Mouse (Mus musculus) megakaryocyte progenitor cell, adult 5-6 weeks (primary cell): ENCODE measurements around the gene Olfr548-ps1. TPM values are rescaled to one million over a fixed set of nuclear protein-coding genes. Genes with fewer than 3 reads are reported as not detected.

Source experiments
- ATAC-seq: replicated peaks from 2 replicates; pipeline ENCODE4 v1.8.0; 2016; ENCODE audit warnings: mild to moderate bottlenecking, moderate TSS enrichment, inconsistent platforms; ENCODE audit not compliant: poor library complexity
- total RNA-seq, 2 experiments: library from RNA; stranded (forward) in 1 of 2; stranded (reverse) in 1 of 2; fragments of 157-497, 149-512 nt in 1 of 2; fragments of 200-1000 nt in 1 of 2; gene quantifications; 2 replicates each; pipeline versions ENCODE4 v1.2.3 to v1.2.4; 2015 to 2017

Gene Olfr548-ps1
- total RNA-seq (2015) (not detected in 2 replicates), total RNA-seq (2017) (not detected in 2 replicates)

DNA sequence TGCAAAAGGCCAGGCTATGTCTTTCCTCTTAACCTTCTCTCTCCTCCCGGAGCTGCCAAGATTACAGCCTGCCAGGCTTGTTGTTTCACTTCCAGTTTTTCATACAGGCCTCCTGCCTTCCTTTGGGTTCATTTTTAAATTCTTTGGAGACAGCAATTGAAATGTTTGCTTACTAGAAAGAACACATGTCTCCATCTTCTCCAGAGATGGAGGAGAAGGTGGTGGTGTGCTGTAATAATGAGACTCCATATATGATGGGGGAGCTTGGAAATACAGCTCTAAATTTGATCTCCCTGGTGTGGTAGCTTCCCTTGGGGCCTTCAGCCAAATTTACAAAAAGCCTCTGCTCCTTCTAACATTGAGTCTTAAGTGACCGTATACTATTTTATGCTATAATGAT lies at the start of gene Olfr548-ps1:
Gene Olfr548-ps1, plus strand, starts transcription at position 301 of the 400 bp plus-strand sequence.
- no peak for ATAC-seq

DNA sequence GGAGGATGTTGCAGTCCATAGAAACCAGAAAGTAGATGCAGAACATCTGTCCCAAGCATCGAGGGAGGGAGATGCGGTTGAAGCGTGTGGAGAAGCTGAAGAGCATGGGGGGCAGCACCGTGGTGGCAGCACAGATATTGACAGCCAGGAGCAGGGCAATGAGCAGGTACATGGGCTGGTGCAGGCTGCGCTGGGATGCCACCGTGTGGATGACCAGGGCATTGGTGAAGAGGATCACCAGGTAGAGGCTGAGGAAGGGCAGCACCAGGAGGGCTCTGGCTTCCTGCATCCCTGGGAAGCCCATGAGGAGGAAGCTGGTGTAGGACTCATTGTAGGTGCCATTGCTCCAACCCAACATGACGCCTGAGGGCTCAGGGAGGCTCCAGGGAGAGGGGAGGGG lies 46.3 kb upstream of the Olfr548-ps1 start:
- peak; percentile 81 for ATAC-seq

DNA sequence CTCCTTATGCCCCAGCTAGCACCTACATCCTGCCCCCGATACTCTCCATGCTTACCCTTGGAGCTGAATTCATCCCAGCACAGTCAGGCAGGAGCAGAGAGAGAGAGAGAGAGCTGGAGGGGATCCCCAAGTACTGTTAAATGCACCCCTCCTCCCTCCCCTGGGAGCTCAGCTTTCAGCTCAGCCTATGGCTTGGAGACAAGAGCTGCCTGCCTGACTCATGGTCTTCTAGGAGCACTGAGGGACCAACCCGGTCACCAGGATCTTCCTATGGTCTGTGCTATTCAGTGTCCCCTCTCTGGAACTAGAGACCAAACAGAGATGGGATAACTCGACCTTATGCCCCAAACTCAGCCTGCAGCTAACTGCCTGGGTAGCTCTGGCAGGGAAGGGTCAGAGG lies 41.2 kb upstream of the Olfr548-ps1 start, which contains the start of gene Olfr545:
Gene Olfr545, minus strand, starts transcription at position 101 of the 400 bp plus-strand sequence.
- no peak for ATAC-seq

DNA sequence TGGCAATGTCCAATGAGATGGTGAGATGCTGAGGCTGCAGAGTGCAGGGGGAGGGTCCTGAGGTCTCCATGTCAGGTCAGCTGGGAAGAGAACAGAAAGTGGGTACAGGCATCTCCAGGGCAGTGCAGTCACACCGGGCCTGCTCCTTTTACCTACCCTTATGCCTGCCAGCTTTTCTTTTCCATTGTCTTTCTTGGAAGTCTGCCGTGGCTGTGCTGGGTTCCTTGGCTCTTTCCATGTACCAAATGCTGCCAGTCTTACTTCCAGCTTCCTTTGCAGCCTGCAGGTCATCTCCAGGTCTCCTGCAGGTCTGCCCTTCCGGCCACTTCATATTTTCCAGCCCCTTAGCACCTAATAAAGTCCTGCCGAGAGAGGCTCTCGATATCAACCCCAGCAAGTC lies 38.7 kb upstream of the Olfr548-ps1 start:
- no peak for ATAC-seq

DNA sequence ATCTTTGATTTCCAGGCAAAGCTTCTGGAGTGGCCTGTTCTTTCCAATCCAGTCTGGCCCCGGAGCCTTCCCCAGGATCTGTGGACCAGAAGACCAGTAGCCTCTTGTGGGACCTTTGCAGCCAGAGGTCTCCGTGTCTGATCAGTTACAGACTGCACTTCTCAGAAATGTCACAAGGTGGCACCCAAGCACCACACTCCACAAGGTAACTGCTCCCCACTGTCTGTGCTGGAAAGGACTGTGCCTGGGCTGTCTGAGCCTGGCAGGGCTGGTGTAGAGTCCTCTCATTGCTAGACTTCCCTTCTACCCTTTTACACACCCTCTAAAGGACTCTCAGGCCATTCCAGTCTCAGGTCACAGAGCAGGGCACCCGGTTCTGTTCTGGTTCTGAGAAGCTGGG lies 33.8 kb upstream of the Olfr548-ps1 start:
- peak; percentile 99 for ATAC-seq

DNA sequence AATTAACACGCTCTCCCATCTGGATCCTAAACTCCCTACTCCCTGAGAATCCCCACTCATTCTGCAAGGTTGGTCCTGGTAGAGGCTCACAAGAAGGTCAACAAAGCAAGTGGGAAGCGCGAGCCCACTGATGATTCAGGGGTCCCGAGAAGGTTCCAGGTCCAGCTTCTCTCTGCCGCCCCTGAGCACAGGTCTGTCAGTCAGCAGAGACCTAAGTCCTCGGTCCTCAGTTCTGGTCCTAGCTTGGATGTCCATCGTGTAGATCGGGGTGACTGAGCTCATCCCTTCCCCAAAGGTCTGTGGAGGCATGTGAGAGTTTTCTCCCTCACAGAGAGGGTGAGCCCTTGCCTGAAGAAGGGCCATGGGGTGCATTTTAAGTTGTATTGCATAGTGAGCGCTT lies 32.6 kb upstream of the Olfr548-ps1 start:
- no peak for ATAC-seq

DNA sequence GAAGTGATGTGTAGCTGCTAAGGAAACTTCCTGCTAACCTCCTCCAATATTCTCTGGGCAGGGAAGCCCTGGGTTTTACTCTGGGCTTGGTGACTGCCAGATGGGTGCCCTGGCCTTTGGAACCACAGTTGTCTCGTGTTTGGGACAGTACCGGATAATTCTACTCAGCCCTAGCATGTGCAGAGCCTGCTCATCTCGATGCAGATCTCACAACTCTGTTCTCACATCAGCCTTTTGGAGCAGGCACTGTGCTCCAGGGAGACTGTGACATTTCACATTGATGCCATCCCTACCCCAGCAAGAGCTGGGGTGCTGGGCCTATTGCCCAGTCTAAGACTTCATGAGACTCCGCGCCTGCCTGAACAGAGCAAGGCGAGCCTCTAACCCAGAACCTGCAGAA lies 32.0 kb upstream of the Olfr548-ps1 start:
- ATAC-seq = no peak

DNA sequence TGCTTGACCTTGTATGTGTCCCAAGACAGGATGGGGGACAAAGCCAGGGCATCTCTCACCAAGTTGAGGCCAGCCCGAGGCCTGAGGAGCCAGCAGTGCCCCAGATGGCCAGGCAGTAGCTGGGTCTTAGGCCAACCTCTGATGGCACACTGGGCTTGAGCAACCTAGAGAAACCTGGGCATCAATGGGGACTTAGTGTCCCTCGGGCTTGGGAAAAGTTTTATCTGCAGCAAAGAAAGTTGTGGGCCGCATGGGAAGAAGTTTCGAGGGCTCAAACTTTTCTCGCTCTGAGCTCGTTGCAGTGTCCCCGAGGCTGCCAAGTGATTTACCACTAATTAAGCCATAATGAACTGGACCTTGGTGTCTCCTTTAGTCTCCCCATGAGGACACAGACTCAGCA lies 31.0 kb upstream of the Olfr548-ps1 start:
- ATAC-seq = no peak

DNA sequence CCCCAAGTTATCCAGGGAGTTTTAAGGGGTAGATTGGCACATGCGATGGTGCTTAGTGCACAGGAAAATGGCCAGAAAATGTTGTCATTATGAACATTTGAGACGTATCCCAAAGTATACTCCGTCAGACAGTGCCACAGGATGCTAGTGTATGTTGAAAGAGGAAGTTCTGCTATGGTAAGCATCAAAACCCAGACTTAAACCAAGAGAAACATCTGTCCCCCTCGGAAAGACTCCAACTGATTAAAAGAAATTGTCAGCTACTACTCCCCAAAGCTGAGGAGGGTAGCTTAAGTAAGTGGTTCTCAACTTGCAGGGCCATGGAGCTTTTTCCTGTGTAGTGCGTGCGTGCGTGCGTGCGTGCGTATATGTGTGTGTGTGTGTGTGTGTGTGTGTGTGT lies 28.8 kb upstream of the Olfr548-ps1 start:
- peak; percentile 19 for ATAC-seq

DNA sequence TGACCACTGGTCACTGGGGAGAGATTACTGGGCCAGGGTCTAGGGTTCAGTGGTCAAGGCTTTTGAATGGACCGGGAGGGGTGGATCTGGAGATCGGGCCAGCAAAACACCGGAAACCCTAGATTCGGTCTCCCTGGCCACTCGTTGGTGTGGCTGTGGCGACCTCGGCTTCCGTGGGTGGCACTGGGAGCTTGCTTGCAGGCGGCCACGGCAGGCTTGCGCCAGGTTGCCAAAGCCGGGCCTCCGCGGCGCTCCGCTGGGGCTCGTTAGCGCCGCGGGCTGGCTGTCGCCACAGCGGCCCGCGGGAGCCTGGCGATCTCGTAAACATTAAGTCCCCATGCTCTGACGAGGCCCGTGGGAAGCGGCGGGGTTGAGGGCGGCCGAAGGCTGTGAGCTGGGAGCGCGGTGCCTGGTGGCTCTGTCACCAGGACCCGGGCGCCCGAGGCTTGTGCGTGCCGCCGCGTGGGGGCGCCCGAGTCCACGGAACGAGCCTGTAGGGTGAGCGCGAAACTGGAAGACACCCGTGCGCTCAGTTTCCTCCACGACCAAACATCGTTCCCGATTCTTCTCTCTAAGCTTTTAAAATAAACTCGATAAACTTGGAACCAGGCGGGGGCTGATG lies 27.8 kb upstream of the Olfr548-ps1 start:
- peak; percentile 74 for ATAC-seq

DNA sequence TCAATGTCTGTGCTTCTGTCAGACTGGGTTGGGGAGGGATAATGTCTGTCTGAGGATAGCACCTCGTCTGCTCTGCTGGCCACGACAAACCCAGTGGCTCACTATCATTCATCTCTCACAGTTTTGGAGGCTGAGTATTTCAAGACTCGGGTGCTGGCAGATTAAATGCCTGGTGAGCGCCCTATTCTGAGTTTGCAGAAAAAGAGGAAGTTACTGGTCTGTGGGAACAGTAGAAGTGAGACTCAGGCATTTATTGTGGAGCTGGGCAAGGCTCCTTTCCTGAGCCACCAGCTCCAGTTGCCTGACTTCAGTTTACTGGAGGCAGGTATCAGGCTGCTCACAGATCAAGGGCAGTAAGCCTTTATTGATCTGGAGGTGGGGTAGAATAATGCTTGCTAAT lies 26.6 kb upstream of the Olfr548-ps1 start:
- peak; percentile 49 for ATAC-seq

DNA sequence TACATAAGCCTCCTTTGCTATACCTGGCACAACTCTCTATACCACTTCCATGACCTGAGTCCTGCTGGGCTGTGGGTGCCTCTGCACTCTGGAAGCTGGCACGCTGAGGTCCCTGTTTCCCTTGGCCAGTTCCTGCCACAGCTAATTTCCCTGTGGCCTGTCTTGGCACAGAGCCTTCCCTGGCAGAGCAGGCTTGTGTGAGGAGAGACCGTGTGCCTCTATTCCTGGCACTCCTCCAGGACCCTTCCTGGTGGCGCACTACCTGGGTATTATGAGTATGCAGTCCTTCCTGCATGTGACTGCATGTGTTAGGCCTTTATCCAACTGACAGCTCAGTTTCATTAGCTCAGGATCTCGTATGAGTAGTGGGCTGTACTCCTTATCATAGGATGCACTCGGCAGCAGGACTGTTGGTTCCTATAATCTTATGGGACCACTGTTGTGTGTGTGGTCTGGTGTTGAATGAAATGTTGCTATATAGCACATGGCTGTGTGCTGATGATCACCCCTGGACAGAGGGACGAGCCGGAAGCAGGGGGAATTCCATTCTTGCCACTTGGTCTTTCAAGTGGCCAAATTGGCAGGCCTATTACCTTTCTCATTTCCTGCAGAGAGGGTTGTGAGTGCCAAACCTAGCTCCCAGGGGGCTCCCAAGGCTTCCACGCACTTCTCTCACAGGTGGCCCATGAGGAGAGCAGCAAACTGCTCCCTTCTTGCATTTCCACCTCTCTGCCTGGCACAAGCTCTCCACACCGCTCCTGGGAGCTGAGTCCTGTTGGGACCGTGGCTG lies 24.2 kb upstream of the Olfr548-ps1 start:
- ATAC-seq = peak; percentile 42

DNA sequence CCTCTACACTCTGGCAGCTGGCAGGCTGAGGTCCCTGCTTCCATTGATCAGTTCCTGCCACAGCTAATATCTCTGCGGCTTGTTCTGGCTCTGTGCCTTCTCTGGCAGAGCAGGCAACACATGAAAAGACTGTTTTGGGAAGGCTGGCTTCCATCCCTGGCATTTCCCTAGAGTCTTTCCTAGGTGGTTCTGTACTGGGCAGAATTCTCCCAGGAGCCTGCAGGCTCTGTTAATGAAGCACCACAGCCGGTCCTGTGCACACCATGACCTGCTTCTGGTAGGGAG lies 23.7 kb upstream of the Olfr548-ps1 start:
- no peak for ATAC-seq

DNA sequence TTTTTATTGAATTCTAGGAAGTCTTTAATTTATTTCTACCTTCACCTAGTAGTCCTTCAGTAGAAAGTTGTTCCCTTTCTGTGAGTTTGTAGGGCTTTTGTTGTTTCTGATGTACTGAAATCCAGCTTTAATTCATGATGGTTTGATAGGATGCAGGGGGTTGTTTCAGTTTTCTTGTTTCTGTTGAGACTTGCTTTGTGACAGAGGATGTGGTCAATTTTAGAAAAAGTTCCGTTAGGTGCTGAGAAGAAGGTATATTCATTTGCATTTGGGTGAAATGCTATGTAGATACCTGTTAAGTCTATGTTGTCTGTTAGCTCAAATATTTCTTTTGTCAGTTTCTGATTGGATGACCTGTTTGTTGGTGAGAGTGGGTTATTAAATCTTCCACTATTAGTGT lies 11.6 kb upstream of the Olfr548-ps1 start:
- ATAC-seq = no peak

DNA sequence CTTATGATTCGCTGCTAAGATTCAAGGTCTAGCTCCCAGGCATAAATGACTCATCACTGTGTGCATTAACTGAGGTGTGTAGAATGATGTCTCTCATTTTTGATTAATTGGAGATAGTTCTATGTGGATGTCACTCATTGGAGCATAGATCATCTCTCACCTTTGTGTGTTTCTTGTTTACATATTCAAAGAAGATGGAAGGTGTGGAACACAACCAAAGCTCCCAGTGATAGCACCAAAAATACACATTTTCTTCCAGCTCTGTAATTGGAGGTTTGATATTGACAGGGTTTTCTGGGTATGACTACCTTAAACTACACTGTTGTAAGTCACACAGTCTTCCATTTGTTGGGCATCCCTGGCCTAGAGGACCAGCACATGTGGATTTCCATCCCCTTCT lies 6.2 kb upstream of the Olfr548-ps1 start, which contains the start of gene Olfr547:
Gene Olfr547, plus strand, starts transcription at position 301 of the 400 bp plus-strand sequence.
- no peak for ATAC-seq

DNA sequence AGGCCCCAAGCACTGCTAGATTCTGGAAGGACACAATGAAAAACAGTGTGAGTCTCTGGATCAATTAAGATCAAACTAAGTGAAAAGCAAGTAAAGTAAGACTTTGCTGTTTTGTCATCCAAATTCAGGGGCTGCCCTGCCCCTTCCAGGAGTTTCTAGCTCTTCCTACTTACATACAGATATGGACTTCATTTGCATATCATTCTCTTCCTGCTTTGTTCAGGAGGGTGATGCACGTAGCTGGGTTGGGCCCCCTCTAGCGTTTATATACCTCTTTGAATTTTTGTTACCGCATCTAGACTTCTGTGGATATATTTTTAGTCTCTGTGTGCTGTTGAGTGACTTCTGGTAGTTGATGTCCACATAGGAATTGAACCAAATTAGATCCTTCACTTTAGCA lies 555 bp downstream of the Olfr548-ps1 start:
- peak; percentile 88 for ATAC-seq

DNA sequence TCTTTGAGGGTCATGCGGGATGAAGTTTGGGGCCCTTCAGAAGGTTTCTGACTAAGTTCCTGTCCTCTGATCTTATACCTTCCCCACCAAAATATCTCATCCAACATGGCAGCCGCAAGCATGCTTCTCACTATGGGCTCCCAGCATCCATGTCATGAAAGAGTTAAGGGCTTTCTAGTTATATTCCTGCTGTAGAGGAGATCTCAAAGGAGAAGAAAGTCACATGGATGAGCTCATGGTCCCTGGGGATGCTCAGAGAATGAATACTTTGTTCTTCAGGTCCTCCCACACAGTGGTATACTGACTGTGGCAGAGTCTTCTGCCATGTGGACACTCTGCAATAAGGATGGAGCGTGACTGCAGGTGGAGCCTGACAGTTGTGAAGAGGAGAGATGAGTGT lies 8.9 kb downstream of the Olfr548-ps1 start, which contains the start of gene Olfr549:
Gene Olfr549, plus strand, starts transcription at position 301 of the 400 bp plus-strand sequence.
- no peak for ATAC-seq

DNA sequence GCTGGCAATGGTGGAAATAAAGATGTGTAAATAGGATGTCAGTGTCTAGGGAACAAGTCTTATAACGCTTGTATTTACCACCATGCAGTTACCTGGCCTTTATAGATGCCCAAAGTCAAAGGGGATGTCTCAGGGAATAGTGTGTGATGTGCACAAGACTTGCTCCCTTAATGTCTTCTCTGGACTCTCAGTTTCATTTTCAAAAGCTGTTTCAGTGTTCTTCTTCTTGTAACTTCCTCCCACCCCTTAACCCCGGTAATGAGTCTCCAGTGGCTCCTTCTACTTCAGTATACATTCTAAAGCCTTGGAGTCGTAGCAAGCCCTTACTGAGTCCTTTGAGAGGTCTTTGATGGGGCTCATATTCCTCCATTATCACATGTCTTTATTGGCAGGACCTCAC lies 12.6 kb downstream of the Olfr548-ps1 start:
- ATAC-seq = peak; percentile 61

DNA sequence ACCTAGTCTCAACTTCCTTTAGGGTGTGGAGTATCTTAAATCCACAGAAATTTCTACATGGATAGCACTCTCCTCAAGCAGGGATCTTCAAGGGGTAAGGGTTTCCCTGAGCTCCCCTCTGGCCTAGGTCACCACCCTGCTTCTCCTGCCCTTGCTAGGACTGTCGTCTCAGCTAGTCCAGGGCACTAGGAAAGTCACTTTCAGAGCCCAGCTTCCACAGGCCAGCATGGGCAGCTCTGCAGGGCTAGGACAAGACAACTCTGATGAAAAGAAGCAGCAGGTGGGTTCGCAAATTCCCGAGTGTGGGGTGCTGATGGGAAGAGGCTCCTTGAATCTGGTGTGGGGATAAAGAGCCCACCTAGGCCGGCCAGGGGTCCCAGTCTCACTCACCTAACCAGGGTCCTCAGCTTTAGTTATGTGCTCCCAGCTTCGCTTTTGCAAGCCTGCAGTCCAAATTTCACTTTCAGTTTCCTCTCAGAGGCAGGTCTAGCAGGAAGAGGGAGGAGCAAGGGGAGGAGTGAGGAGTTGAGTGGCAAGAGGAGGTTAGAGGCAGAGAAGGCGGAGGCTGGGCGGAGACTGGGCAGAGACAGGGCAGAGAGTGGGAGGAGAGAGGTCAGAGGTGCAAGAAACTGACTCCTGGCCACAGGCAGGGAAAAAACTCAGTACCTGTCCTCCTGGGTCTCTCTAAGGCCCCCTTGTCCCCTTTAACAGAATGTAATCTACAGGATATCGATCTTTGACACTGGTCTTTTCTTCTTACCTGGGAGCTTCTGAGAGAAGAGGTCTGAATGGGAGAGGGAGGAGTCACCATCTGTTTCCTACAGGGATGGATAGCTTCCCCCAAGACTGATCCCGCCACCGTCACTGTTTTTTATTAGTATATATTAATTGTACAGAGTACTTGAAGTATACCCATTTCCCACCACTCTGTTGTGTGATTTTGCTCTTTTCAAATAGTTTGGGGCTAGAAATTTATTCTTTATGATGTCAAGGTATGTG lies 24.6 kb downstream of the Olfr548-ps1 start, which contains the start of gene Trim21:
Gene Trim21, minus strand, starts transcription at position 488 of the 999 bp plus-strand sequence.
- peak; percentile 98 for ATAC-seq

DNA sequence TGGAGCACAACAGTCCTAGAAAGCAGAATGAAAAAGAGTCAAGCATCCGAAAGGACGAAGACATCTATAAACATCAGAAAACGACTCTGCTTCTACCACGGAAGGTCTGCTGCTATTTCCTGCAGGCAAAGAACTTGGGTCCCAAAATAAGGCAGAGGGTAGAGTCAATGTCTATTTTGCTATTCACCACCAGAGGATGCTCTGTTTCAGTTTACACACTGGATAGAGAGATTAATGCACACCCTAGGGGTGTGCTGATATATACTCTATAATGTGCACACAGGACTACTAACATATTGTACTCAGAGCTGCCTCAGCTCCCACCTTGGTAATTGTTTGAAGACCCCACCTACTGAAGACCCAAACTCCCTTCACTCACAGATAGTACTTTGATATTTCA lies 25.5 kb downstream of the Olfr548-ps1 start:
- ATAC-seq = peak; percentile 42

DNA sequence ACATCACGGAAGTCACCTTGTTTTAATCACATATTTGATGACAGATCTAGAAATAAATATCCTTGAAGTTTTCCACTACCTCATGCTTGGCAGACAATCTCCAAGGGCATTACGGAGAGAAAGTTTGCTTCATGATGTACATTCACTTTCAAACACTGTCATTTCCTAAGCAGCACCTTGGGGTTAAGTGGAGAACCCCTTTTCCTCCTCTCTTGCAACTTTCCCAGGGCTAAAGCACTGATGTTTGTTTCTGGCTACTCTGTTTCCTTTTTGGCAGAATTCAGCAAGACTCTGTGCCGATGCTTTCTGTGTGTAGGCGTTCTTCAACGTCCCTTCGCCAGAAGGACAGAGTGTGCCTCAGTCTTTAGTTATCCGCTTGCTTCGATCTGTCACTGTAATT lies 30.4 kb downstream of the Olfr548-ps1 start, which contains the start of gene Olfr550:
Gene Olfr550, plus strand, starts transcription at position 301 of the 400 bp plus-strand sequence.
- ATAC-seq = no peak
